Mouse (Mus musculus): ENCODE results near the gene Nlrp5. TPM values are rescaled to one million over a fixed set of nuclear protein-coding genes. Genes with fewer than 3 reads are reported as not detected.
"Not testable (repeated sequence)": the region's sequence is repeated elsewhere in the genome, so short reads cannot be mapped to it uniquely, and the experiment has no call there.

The Nlrp5 gene
- not detected in 3 replicates for total RNA-seq (2017)

DNA sequence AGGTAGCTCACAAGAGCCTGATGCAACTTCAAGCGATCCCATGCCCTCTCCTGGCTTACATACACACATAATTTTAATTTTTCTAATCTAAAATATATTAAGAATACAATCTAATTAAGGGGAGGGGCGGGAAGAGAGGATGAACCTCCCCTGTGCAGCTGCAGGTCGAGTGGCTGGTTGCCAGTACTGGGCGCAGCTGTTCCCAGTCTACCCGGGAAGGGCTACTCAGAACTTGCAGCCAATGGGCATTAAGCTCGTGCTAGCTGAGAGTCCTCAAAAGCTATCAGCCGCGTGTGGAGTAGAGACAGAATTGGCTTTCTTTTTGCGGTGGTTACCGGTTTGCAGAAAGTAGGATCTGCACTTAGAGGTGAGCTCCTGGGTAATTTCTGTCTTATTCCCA, at the start of gene Nlrp5:
TSS of gene Nlrp5 (plus strand) at position 301 of the 400 bp plus-strand sequence.
- no peak for ATAC-seq (replicated peaks; ENCODE audit: insufficient number of reproducible peaks, low FRiP score, low TSS enrichment, poor library complexity, severe bottlenecking)

DNA sequence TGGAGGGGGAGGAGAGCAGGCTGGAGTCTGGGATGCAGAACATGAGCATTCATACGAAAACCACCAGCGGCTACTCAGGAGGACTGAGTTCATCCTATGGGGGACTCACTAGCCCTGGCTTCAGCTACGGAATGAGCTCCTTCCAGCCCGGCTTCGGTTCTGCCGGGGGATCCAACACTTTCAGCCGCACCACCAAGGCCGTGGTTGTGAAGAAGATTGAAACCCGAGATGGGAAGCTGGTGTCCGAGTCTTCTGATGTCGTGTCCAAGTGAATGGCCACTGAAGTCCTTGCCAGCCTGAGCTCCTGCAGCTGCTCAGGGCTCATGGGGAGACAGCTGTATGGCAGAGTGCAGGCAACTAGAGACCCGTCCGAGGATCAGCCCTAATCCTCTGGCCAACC, 27.4 kb upstream of the Nlrp5 start:
- not testable (repeated sequence) for ATAC-seq (replicated peaks; ENCODE audit: insufficient number of reproducible peaks, low FRiP score, low TSS enrichment, poor library complexity, severe bottlenecking)

DNA sequence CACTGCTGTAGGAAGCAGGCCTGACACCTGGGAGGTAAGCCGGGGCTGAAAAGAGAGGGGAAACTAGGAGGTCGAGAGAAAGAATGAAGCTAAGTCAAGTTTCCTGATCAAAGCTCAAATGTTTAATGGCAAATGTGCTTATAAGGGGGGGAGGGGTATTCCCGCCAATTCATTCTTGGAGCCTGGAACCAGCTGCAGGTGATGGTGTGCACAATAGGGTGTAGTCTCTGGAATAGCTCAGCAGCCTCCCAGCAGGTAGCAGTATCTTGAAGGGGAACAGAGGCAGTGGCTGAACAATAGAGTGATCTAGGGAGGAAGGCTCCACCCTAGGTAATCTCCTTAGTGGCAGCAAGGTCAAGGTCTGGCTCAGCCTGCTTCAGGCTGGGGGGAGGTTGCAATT, 84.5 kb downstream of the Nlrp5 start:
- ATAC-seq (replicated peaks; ENCODE audit: insufficient number of reproducible peaks, low FRiP score, low TSS enrichment, poor library complexity, severe bottlenecking): not testable (repeated sequence)

DNA sequence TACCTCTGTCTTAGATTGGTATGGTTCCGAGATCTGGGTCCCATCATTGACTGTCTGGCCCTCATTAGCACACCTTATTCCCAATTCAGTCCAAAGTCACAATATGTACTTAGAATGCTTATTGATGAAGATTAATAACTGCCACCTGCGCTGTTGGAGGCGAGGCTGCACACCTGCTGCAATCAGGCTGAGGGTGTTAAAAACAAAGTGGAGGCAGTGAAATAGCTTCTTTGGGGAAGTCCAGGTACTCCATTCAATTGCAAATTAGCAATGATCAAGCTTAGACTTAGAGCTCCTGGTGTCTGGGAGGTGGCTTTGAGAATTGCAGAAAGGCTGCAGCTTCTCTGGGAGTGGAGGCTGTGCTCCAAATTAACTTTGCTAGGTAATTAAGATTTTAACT, 85.1 kb downstream of the Nlrp5 start:
- ATAC-seq (replicated peaks; ENCODE audit: insufficient number of reproducible peaks, low FRiP score, low TSS enrichment, poor library complexity, severe bottlenecking): not testable (repeated sequence)

DNA sequence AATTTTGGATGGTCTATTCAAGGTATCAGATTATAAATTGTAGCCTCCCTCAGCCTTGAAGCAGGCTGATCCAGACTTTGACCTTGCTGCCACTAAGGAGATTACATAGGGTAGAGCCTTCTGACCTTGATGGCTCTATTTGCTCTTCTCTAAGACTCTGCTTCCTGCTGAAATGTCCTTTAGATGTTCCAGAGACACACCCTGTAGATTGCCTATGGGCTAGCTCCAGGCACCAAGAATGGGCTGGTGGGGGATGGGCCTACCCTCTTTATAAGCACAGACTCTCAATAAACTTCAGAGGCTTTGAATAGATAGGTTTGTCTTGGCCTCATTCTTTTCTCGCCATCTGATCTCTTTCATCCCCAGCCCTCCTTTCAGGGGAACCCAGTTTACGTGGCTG, 87.2 kb downstream of the Nlrp5 start:
- not testable (repeated sequence) for ATAC-seq (replicated peaks; ENCODE audit: insufficient number of reproducible peaks, low FRiP score, low TSS enrichment, poor library complexity, severe bottlenecking)

Other genes with a start within 250 kb of the Nlrp5 start
- not detected in 3 replicates for gene Gm10662, start 241.4 kb upstream of the Nlrp5 start, total RNA-seq (2017)
- gene Vmn1r165, start 168.6 kb upstream of the Nlrp5 start, total RNA-seq (2017): not detected in 3 replicates
- gene Vmn1r166, start 134.2 kb upstream of the Nlrp5 start, total RNA-seq (2017): not detected in 3 replicates
- gene Gm6902, start 107.0 kb upstream of the Nlrp5 start, total RNA-seq (2017): not detected in 3 replicates
- not detected in 3 replicates for gene Nlrp4e, start 84.7 kb upstream of the Nlrp5 start, total RNA-seq (2017)
- 0.32 TPM in 1 of 3 replicates, not detected in the others for gene Vmn1r167, start 121.3 kb downstream of the Nlrp5 start, total RNA-seq (2017)
- gene Vmn1r168, start 153.8 kb downstream of the Nlrp5 start, total RNA-seq (2017): not detected in 3 replicates
- gene Vmn1r169, start 189.6 kb downstream of the Nlrp5 start, total RNA-seq (2017): not detected in 3 replicates
- not detected in 3 replicates for gene Vmn1r170, start 220.3 kb downstream of the Nlrp5 start, total RNA-seq (2017)
- gene Vmn1r171, start 244.8 kb downstream of the Nlrp5 start, total RNA-seq (2017): 0.39 TPM in 1 of 3 replicates, not detected in the others